Mouse (Mus musculus): ENCODE data around the gene Ncapg2. TPM values are rescaled to one million over a fixed set of nuclear protein-coding genes. Genes with fewer than 3 reads are reported as not detected.

Ncapg2 gene
- polyA plus RNA-seq, 1 experiment: 49.5 TPM

- Histone ChIP-seq H3K4me1 (ENCODE audit: control insufficient read depth, insufficient read depth, low read length) (no peaks in the 10 kb centered on the region), H3K4me3 (ENCODE audit: low read depth, low read length) (peak within 1 kb of the TSS; percentile 58), H3K36me3 (ENCODE audit: control insufficient read depth, insufficient read depth, low read length, poor library complexity, severe bottlenecking) (no peaks in the 10 kb centered on the region), H3K27me3 (ENCODE audit: control insufficient read depth, insufficient read depth, low read length, poor library complexity, severe bottlenecking) (no peaks in the 10 kb centered on the region), H3K27ac (ENCODE audit: insufficient read depth, low read length) (no peak within 1 kb of the TSS), H3K9me3 (replicated peaks; ENCODE audit: control insufficient read depth, insufficient read depth, low read length, poor library complexity, severe bottlenecking) (no peaks in the 10 kb centered on the region), H3K9ac (ENCODE audit: low read depth, poor library complexity, severe bottlenecking) (no peak within 1 kb of the TSS)
- no peak for TF ChIP-seq POLR2A (IDR thresholded peaks at IDR 0.05; ENCODE audit: insufficient read depth, low read length)
Measured at GRCm38 (mm10) chr12:116485591-116486403, 80.6 kb downstream of the Ncapg2 start, which contains the start of gene Ptprn2. Ptprn2 (plus strand) TSS chr12:116485720.

GRCm38 (mm10) chr12:116486404-116486730, 81.2 kb downstream of the Ncapg2 start:
- H3K4me1 ChIP-seq (ENCODE audit: control insufficient read depth, insufficient read depth, low read length): no peaks in the 10 kb centered on the region
- H3K27me3 ChIP-seq (ENCODE audit: control insufficient read depth, insufficient read depth, low read length, poor library complexity, severe bottlenecking): no peaks in the 10 kb centered on the region
- no peak overlapping the region for H3K9ac ChIP-seq (ENCODE audit: low read depth, poor library complexity, severe bottlenecking)
- no peak overlapping the region for H3K27ac ChIP-seq (ENCODE audit: insufficient read depth, low read length)
- TF ChIP-seq EP300 (IDR thresholded peaks at IDR 0.05; ENCODE audit: insufficient read depth, low read depth, low read length): no peak
- TF ChIP-seq CTCF (IDR thresholded peaks at IDR 0.05; ENCODE audit: low read depth, low read length): no peak
- TF ChIP-seq POLR2A (IDR thresholded peaks at IDR 0.05; ENCODE audit: insufficient read depth, low read length): no peak
- no peaks in the 10 kb centered on the region for H3K9me3 ChIP-seq (replicated peaks; ENCODE audit: control insufficient read depth, insufficient read depth, low read length, poor library complexity, severe bottlenecking)
- no peaks in the 10 kb centered on the region for H3K36me3 ChIP-seq (ENCODE audit: control insufficient read depth, insufficient read depth, low read length, poor library complexity, severe bottlenecking)
- peak overlapping the region; percentile 53 for H3K4me3 ChIP-seq (ENCODE audit: low read depth, low read length)

- H3K27me3 ChIP-seq (ENCODE audit: control insufficient read depth, insufficient read depth, low read length, poor library complexity, severe bottlenecking): no peaks in the 10 kb centered on the region
- H3K27ac ChIP-seq (ENCODE audit: insufficient read depth, low read length): no peak overlapping the region
- no peaks in the 10 kb centered on the region for H3K4me1 ChIP-seq (ENCODE audit: control insufficient read depth, insufficient read depth, low read length)
- H3K9me3 ChIP-seq (replicated peaks; ENCODE audit: control insufficient read depth, insufficient read depth, low read length, poor library complexity, severe bottlenecking): no peaks in the 10 kb centered on the region
- no peak overlapping the region for H3K9ac ChIP-seq (ENCODE audit: low read depth, poor library complexity, severe bottlenecking)
- no peaks in the 10 kb centered on the region for H3K36me3 ChIP-seq (ENCODE audit: control insufficient read depth, insufficient read depth, low read length, poor library complexity, severe bottlenecking)
- TF ChIP-seq CTCF (IDR thresholded peaks at IDR 0.05; ENCODE audit: low read depth, low read length) (no peak), POLR2A (IDR thresholded peaks at IDR 0.05; ENCODE audit: insufficient read depth, low read length) (no peak), EP300 (IDR thresholded peaks at IDR 0.05; ENCODE audit: insufficient read depth, low read depth, low read length) (no peak)
- H3K4me3 ChIP-seq (ENCODE audit: low read depth, low read length): no peak overlapping the region
Measured at GRCm38 (mm10) chr12:116488836-116489235, 83.6 kb downstream of the Ncapg2 start.

- H3K9me3 ChIP-seq (replicated peaks; ENCODE audit: control insufficient read depth, insufficient read depth, low read length, poor library complexity, severe bottlenecking): no peaks in the 10 kb centered on the region
- H3K36me3 ChIP-seq (ENCODE audit: control insufficient read depth, insufficient read depth, low read length, poor library complexity, severe bottlenecking): no peaks in the 10 kb centered on the region
Measured at GRCm38 (mm10) chr12:116490575-116491356, 85.6 kb downstream of the Ncapg2 start.

GRCm38 (mm10) chr12:116498666-116499065, 93.5 kb downstream of the Ncapg2 start:
- Histone ChIP-seq H3K4me1 (ENCODE audit: control insufficient read depth, insufficient read depth, low read length) (no peaks in the 10 kb centered on the region), H3K27ac (ENCODE audit: insufficient read depth, low read length) (no peak overlapping the region), H3K27me3 (ENCODE audit: control insufficient read depth, insufficient read depth, low read length, poor library complexity, severe bottlenecking) (no peaks in the 10 kb centered on the region), H3K36me3 (ENCODE audit: control insufficient read depth, insufficient read depth, low read length, poor library complexity, severe bottlenecking) (no peaks in the 10 kb centered on the region), H3K9me3 (replicated peaks; ENCODE audit: control insufficient read depth, insufficient read depth, low read length, poor library complexity, severe bottlenecking) (no peaks in the 10 kb centered on the region), H3K9ac (ENCODE audit: low read depth, poor library complexity, severe bottlenecking) (no peak overlapping the region), H3K4me3 (ENCODE audit: low read depth, low read length) (no peak overlapping the region)
- no peak for TF ChIP-seq CTCF (IDR thresholded peaks at IDR 0.05; ENCODE audit: low read depth, low read length)
- TF ChIP-seq EP300 (IDR thresholded peaks at IDR 0.05; ENCODE audit: insufficient read depth, low read depth, low read length): no peak
- no peak for TF ChIP-seq POLR2A (IDR thresholded peaks at IDR 0.05; ENCODE audit: insufficient read depth, low read length)

More at GRCm38 (mm10) chr12:116490575-116491356, 85.6 kb downstream of the Ncapg2 start:
- TF ChIP-seq CTCF (IDR thresholded peaks at IDR 0.05; ENCODE audit: low read depth, low read length): no peak
- no peak for TF ChIP-seq EP300 (IDR thresholded peaks at IDR 0.05; ENCODE audit: insufficient read depth, low read depth, low read length)
- no peak for TF ChIP-seq POLR2A (IDR thresholded peaks at IDR 0.05; ENCODE audit: insufficient read depth, low read length)
- no peaks in the 10 kb centered on the region for H3K4me1 ChIP-seq (ENCODE audit: control insufficient read depth, insufficient read depth, low read length)
- no peak overlapping the region for H3K27ac ChIP-seq (ENCODE audit: insufficient read depth, low read length)
- no peaks in the 10 kb centered on the region for H3K27me3 ChIP-seq (ENCODE audit: control insufficient read depth, insufficient read depth, low read length, poor library complexity, severe bottlenecking)
- H3K9ac ChIP-seq (ENCODE audit: low read depth, poor library complexity, severe bottlenecking): no peak overlapping the region
- no peak overlapping the region for H3K4me3 ChIP-seq (ENCODE audit: low read depth, low read length)

- no peak for TF ChIP-seq EP300 (IDR thresholded peaks at IDR 0.05; ENCODE audit: insufficient read depth, low read depth, low read length)
- TF ChIP-seq CTCF (IDR thresholded peaks at IDR 0.05; ENCODE audit: low read depth, low read length): no peak
- TF ChIP-seq POLR2A (IDR thresholded peaks at IDR 0.05; ENCODE audit: insufficient read depth, low read length): no peak
- Histone ChIP-seq H3K36me3 (ENCODE audit: control insufficient read depth, insufficient read depth, low read length, poor library complexity, severe bottlenecking) (no peaks in the 10 kb centered on the region), H3K9ac (ENCODE audit: low read depth, poor library complexity, severe bottlenecking) (no peak overlapping the region), H3K4me3 (ENCODE audit: low read depth, low read length) (no peak overlapping the region), H3K27ac (ENCODE audit: insufficient read depth, low read length) (no peak overlapping the region), H3K9me3 (replicated peaks; ENCODE audit: control insufficient read depth, insufficient read depth, low read length, poor library complexity, severe bottlenecking) (no peaks in the 10 kb centered on the region), H3K27me3 (ENCODE audit: control insufficient read depth, insufficient read depth, low read length, poor library complexity, severe bottlenecking) (no peaks in the 10 kb centered on the region), H3K4me1 (ENCODE audit: control insufficient read depth, insufficient read depth, low read length) (no peaks in the 10 kb centered on the region)
Measured at GRCm38 (mm10) chr12:116500652-116501051, 95.5 kb downstream of the Ncapg2 start.
